Comparison of ENCODE assay signal across 11 mouse cellular contexts in the genomic region with DNA sequence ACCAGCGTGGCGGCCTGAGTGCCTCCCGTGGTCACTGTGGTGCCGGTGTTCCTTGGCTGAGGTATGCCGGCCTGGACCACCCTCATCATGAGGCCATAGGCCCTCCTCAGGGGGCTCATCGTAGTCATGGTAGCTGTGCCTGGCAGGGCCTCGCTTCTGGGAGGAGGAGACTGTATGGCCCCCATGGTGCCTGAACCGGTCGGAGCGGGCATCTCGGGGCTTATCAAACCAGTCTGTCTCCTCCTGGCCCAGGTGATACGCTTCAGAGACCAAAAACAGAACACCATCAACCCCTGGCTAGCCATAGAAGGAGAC. TPM values are rescaled to one million over a fixed set of nuclear protein-coding genes. Genes with fewer than 3 reads are reported as not detected.
A peak's percentile ranks its signal among the peaks of the same experiment; 100 is the strongest.
DNase-seq lines count a peak whose midpoint lies in the region; ATAC-seq and TF ChIP-seq lines count a peak whose summit lies in the region.
"Had no signal": no experiment of that assay in that cellular context is flagged by ENCODE, and none has a peak within 500 bp of the region (broad histone marks: within the 10 kb centered on the region; RNA-seq: fewer than 3 reads in every experiment).

No protein-coding gene starts in this region.

- H3K9ac ChIP-seq in embryonic facial prominence, embryonic 12.5 days = 0 out of 2 replicates have a peak overlapping the region, but pooled peaks have one; percentile 46
- peak overlapping the region; percentile 54; the same call in 1 of the 2 replicates for H3K9ac ChIP-seq in limb, embryonic 12.5 days (replicated peaks)
- peak overlapping the region; percentile 43; the same call in 1 of the 2 replicates for H3K9ac ChIP-seq in neural tube, embryonic 13.5 days

- H3K4me2 ChIP-seq in embryonic facial prominence, embryonic 12.5 days (replicated peaks) = peak overlapping the region; percentile 30; the same call in 1 of the 2 replicates
- H3K4me2 ChIP-seq in limb, embryonic 12.5 days = peak overlapping the region; percentile 42
- H3K4me2 ChIP-seq in neural tube, embryonic 13.5 days = no peak overlapping the region

- no peak for ATAC-seq in embryonic facial prominence, embryonic 12.5 days (ENCODE audit: insufficient number of reproducible peaks, insufficient read depth, low FRiP score, low TSS enrichment)
- peak; percentile 29; the same call in 1 of the 2 replicates for ATAC-seq in limb, embryonic 12.5 days (ENCODE audit: insufficient number of reproducible peaks, insufficient read depth, low FRiP score, low TSS enrichment, low read depth)
- ATAC-seq in neural tube, embryonic 13.5 days (ENCODE audit: low read depth) = peak; percentile 9; the same call in 1 of the 2 replicates

- no peaks in the 10 kb centered on the region for H3K9me3 ChIP-seq in embryonic facial prominence, embryonic 12.5 days
- no peaks in the 10 kb centered on the region for H3K9me3 ChIP-seq in limb, embryonic 12.5 days
- H3K9me3 ChIP-seq in neural tube, embryonic 13.5 days = no peaks in the 10 kb centered on the region
- H3K9me3 ChIP-seq: midbrain, embryonic 12.5 days had no signal

- peaks cover 24% of the 10 kb centered on the region for H3K4me1 ChIP-seq in embryonic facial prominence, embryonic 12.5 days
- H3K4me1 ChIP-seq in limb, embryonic 12.5 days (replicated peaks) = peaks cover 25% of the 10 kb centered on the region
- H3K4me1 ChIP-seq in neural tube, embryonic 13.5 days (replicated peaks) = peaks cover 17% of the 10 kb centered on the region

- no peak overlapping the region for H3K4me3 ChIP-seq in layer of hippocampus, adult 2 months
- H3K4me3 ChIP-seq in embryonic facial prominence, embryonic 12.5 days = no peak overlapping the region
- H3K4me3 ChIP-seq in limb, embryonic 12.5 days (replicated peaks) = no peak overlapping the region
- H3K4me3 ChIP-seq in neural tube, embryonic 13.5 days = no peak overlapping the region
- H3K4me3 ChIP-seq in left cerebral cortex, adult 2 months = no peak overlapping the region
- H3K4me3 ChIP-seq: midbrain, embryonic 12.5 days had no signal

- intact Hi-C loops in left cerebral cortex, postnatal 10 days (cut with DNase I) = no loop called here
- intact Hi-C loops in left cerebral cortex, adult 2 months (cut with DNase I) = no loop called here

- 74% methylated on average over 12 of the region's 12 CpGs for WGBS in embryonic facial prominence, embryonic 12.5 days
- WGBS in limb, embryonic 12.5 days = 80% methylated on average over 12 of the region's 12 CpGs
- WGBS in neural tube, embryonic 13.5 days = 76% methylated on average over 12 of the region's 12 CpGs

- H3K27ac ChIP-seq in layer of hippocampus, adult 2 months = peak overlapping the region; percentile 46
- H3K27ac ChIP-seq in embryonic facial prominence, embryonic 12.5 days = peak overlapping the region; percentile 43; the same call in 1 of the 2 replicates
- peak overlapping the region; percentile 85 for H3K27ac ChIP-seq in limb, embryonic 12.5 days
- peak overlapping the region; percentile 54; the same call in 1 of the 2 replicates for H3K27ac ChIP-seq in neural tube, embryonic 13.5 days (replicated peaks)
- H3K27ac ChIP-seq in left cerebral cortex, adult 2 months = no peak overlapping the region

- DNase-seq in layer of hippocampus, adult 2 months (ENCODE audit: low spot score in 2 of 2) = no peak
- no peak for DNase-seq in layer of hippocampus, adult 8-10 months (ENCODE audit: low spot score in 2 of 2)
- DNase-seq in left cerebral cortex, postnatal 10 days (ENCODE audit: extremely low spot score in 1 of 2, low spot score in 2 of 2) = no peak
- no peak for DNase-seq in left cerebral cortex, adult 2 months (ENCODE audit: extremely low spot score in 1 of 2, low spot score in 2 of 2)
- DNase-seq in thymus, postnatal 4 days = no peak
- DNase-seq: heart, adult 18-20 months had no signal

- peaks cover 13% of the 10 kb centered on the region; the same call in 1 of the 2 replicates for H3K27me3 ChIP-seq in embryonic facial prominence, embryonic 12.5 days
- H3K27me3 ChIP-seq in limb, embryonic 12.5 days = peaks cover 14% of the 10 kb centered on the region
- no peaks in the 10 kb centered on the region for H3K27me3 ChIP-seq in neural tube, embryonic 13.5 days

- no peaks in the 10 kb centered on the region for H3K36me3 ChIP-seq in embryonic facial prominence, embryonic 12.5 days
- H3K36me3 ChIP-seq in limb, embryonic 12.5 days = no peaks in the 10 kb centered on the region
- peaks cover 90% of the 10 kb centered on the region for H3K36me3 ChIP-seq in neural tube, embryonic 13.5 days

- no peak for TF ChIP-seq CTCF in layer of hippocampus, adult 2 months (conservative IDR thresholded peaks at IDR 0.05)
- TF ChIP-seq CTCF in left cerebral cortex, adult 2 months (IDR thresholded peaks at IDR 0.05) = no peak

RNA-seq across cellular contexts. Expression of a gene that starts 11.1 kb away (rescaled TPM):
- total RNA-seq in layer of hippocampus, adult 2 months (2021) = 10 to 100 TPM; 35.3 to 37.0 TPM
- 10 to 100 TPM; 33.9 to 45.8 (median 35.5) TPM for total RNA-seq in layer of hippocampus, adult 8-10 months (2022)
- 54.7 and 55.0 TPM in 2 replicates for polyA plus RNA-seq in embryonic facial prominence, embryonic 12.5 days (2016; fragmentation: Nextera tagmentation; extraction: Ambion mirVana)
- 56.9 and 57.9 TPM in 2 replicates for polyA plus RNA-seq in limb, embryonic 12.5 days (2016; fragmentation: Nextera tagmentation; extraction: Ambion mirVana)
- polyA plus RNA-seq in neural tube, embryonic 13.5 days (2015; fragmentation: Nextera tagmentation; extraction: Ambion mirVana) = 48.6 and 64.1 TPM in 2 replicates
- total RNA-seq in left cerebral cortex, postnatal 10 days (2021) = 10 to 100 TPM; 30.7 to 41.3 TPM
- 10 to 100 TPM; 31.0 to 31.8 TPM for total RNA-seq in left cerebral cortex, adult 2 months (2021)

RNA-seq across cellular contexts. Expression of a gene that starts 22.4 kb away (rescaled TPM):
- 100 to 1,000 TPM in 1 of 2 experiments, 10 to 100 TPM in 1; 95.7 to 111 TPM for total RNA-seq in layer of hippocampus, adult 2 months (2021)
- total RNA-seq in layer of hippocampus, adult 8-10 months (2022) = 100 to 1,000 TPM in 3 of 4 experiments, 10 to 100 TPM in 1; 89.0 to 123 (median 115) TPM
- 34.5 and 38.2 TPM in 2 replicates for polyA plus RNA-seq in embryonic facial prominence, embryonic 12.5 days (2016; fragmentation: Nextera tagmentation; extraction: Ambion mirVana)
- polyA plus RNA-seq in limb, embryonic 12.5 days (2016; fragmentation: Nextera tagmentation; extraction: Ambion mirVana) = 30.5 and 38.0 TPM in 2 replicates
- 43.8 and 44.0 TPM in 2 replicates for polyA plus RNA-seq in neural tube, embryonic 13.5 days (2015; fragmentation: Nextera tagmentation; extraction: Ambion mirVana)
- 10 to 100 TPM; 91.1 to 94.2 TPM for total RNA-seq in left cerebral cortex, postnatal 10 days (2021)
- 100 to 1,000 TPM; 107 to 108 TPM for total RNA-seq in left cerebral cortex, adult 2 months (2021)

RNA-seq across cellular contexts. Expression of a gene that starts 25.3 kb away (rescaled TPM):
- total RNA-seq in layer of hippocampus, adult 2 months (2021) = not detected
- not detected for total RNA-seq in layer of hippocampus, adult 8-10 months (2022)
- 0.29 and 0.31 TPM in 2 replicates for polyA plus RNA-seq in embryonic facial prominence, embryonic 12.5 days (2016; fragmentation: Nextera tagmentation; extraction: Ambion mirVana)
- polyA plus RNA-seq in limb, embryonic 12.5 days (2016; fragmentation: Nextera tagmentation; extraction: Ambion mirVana) = 0.18 and 0.51 TPM in 2 replicates
- 0.18 TPM in 1 of 2 replicates, not detected in the other for polyA plus RNA-seq in neural tube, embryonic 13.5 days (2015; fragmentation: Nextera tagmentation; extraction: Ambion mirVana)
- not detected for total RNA-seq in left cerebral cortex, postnatal 10 days (2021)
- not detected for total RNA-seq in left cerebral cortex, adult 2 months (2021)
- total RNA-seq: layer of hippocampus, postnatal 10 days had no signal

RNA-seq across cellular contexts. Expression of a gene that starts 52.5 kb away (rescaled TPM):
- total RNA-seq in layer of hippocampus, adult 2 months (2021) = 1 to 10 TPM; 2.0 to 2.6 TPM
- 1 to 10 TPM; 1.2 to 2.3 (median 1.6) TPM for total RNA-seq in layer of hippocampus, adult 8-10 months (2022)
- polyA plus RNA-seq in embryonic facial prominence, embryonic 12.5 days (2016; fragmentation: Nextera tagmentation; extraction: Ambion mirVana) = 3.1 and 4.2 TPM in 2 replicates
- 3.1 and 3.7 TPM in 2 replicates for polyA plus RNA-seq in limb, embryonic 12.5 days (2016; fragmentation: Nextera tagmentation; extraction: Ambion mirVana)
- polyA plus RNA-seq in neural tube, embryonic 13.5 days (2015; fragmentation: Nextera tagmentation; extraction: Ambion mirVana) = 2.8 and 3.0 TPM in 2 replicates
- total RNA-seq in left cerebral cortex, postnatal 10 days (2021) = 1 to 10 TPM; 1.8 to 2.0 TPM
- total RNA-seq in left cerebral cortex, adult 2 months (2021) = 1 to 10 TPM; 1.9 to 2.1 TPM

RNA-seq across cellular contexts. Expression of a gene that starts 56.5 kb away (rescaled TPM):
- 10 to 100 TPM; 17.5 to 17.7 TPM for total RNA-seq in layer of hippocampus, adult 2 months (2021)
- 10 to 100 TPM; 17.2 to 21.6 (median 19.2) TPM for total RNA-seq in layer of hippocampus, adult 8-10 months (2022)
- polyA plus RNA-seq in embryonic facial prominence, embryonic 12.5 days (2016; fragmentation: Nextera tagmentation; extraction: Ambion mirVana) = 25.1 and 28.8 TPM in 2 replicates
- 22.5 and 25.5 TPM in 2 replicates for polyA plus RNA-seq in limb, embryonic 12.5 days (2016; fragmentation: Nextera tagmentation; extraction: Ambion mirVana)
- 21.9 and 25.3 TPM in 2 replicates for polyA plus RNA-seq in neural tube, embryonic 13.5 days (2015; fragmentation: Nextera tagmentation; extraction: Ambion mirVana)
- 10 to 100 TPM; 16.8 to 18.7 TPM for total RNA-seq in left cerebral cortex, postnatal 10 days (2021)
- total RNA-seq in left cerebral cortex, adult 2 months (2021) = 10 to 100 TPM; 16.5 to 17.4 TPM
